Mouse (Mus musculus) urinary bladder, postnatal 36 days (tissue): ENCODE data around the gene Pck1.
A peak's percentile ranks its signal among the peaks of the same experiment; 100 is the strongest.
"Not testable (repeated sequence)": the region's sequence is repeated elsewhere in the genome, so short reads cannot be mapped to it uniquely, and the experiment has no call there.

Experiments
- DNase-seq, 2 experiments: peaks; one replicate each; pipeline ENCODE4 v3.0.0; 2022; ENCODE audit warnings: low spot score in 2 of 2, mixed read lengths in 1 of 2

Gene Pck1

GRCm38 (mm10) chr2:173152436-173153151, at the start of gene Pck1:
Gene Pck1, plus strand, starts transcription at chr2:173153048.
- DNase-seq, result peak in 1 of 2 experiments; percentile 65

GRCm38 (mm10) chr2:173106409-173106808, 46.4 kb upstream of the Pck1 start:
- no peak for DNase-seq

- peak; percentile 59 to 63 for DNase-seq
Observed at GRCm38 (mm10) chr2:173106889-173107785, 45.7 kb upstream of the Pck1 start.

GRCm38 (mm10) chr2:173108509-173109190, 44.2 kb upstream of the Pck1 start:
- DNase-seq, result no peak

- DNase-seq, result no peak
Observed at GRCm38 (mm10) chr2:173109510-173109909, 43.3 kb upstream of the Pck1 start.

GRCm38 (mm10) chr2:173110571-173110970, 42.3 kb upstream of the Pck1 start:
- no peak for DNase-seq

GRCm38 (mm10) chr2:173113796-173114195, 39.1 kb upstream of the Pck1 start:
- DNase-seq, result not testable (repeated sequence)

- DNase-seq, result no peak
Observed at GRCm38 (mm10) chr2:173119023-173119944, 33.6 kb upstream of the Pck1 start, which contains the start of gene Ctcfl. Gene Ctcfl, minus strand, starts transcription at chr2:173119525.

GRCm38 (mm10) chr2:173120117-173120516, 32.7 kb upstream of the Pck1 start:
- not testable (repeated sequence) for DNase-seq

- DNase-seq, result peak in 1 of 2 experiments; percentile 31
Observed at GRCm38 (mm10) chr2:173124022-173124735, 28.7 kb upstream of the Pck1 start.

- no peak for DNase-seq
Observed at GRCm38 (mm10) chr2:173126386-173126785, 26.5 kb upstream of the Pck1 start.

- no peak for DNase-seq
Observed at GRCm38 (mm10) chr2:173129111-173129510, 23.7 kb upstream of the Pck1 start.

GRCm38 (mm10) chr2:173132262-173132661, 20.6 kb upstream of the Pck1 start:
- DNase-seq, result no peak

- peak in 1 of 2 experiments; percentile 53 for DNase-seq
Observed at GRCm38 (mm10) chr2:173132794-173133300, 20.0 kb upstream of the Pck1 start.

GRCm38 (mm10) chr2:173134695-173135094, 18.2 kb upstream of the Pck1 start:
- no peak for DNase-seq

- no peak for DNase-seq
Observed at GRCm38 (mm10) chr2:173138323-173139239, 14.3 kb upstream of the Pck1 start.

- no peak for DNase-seq
Observed at GRCm38 (mm10) chr2:173143611-173144010, 9.2 kb upstream of the Pck1 start.

- DNase-seq, result no peak
Observed at GRCm38 (mm10) chr2:173145808-173146207, 7.0 kb upstream of the Pck1 start.

GRCm38 (mm10) chr2:173146728-173147127, 6.1 kb upstream of the Pck1 start:
- DNase-seq, result no peak
